Mouse (Mus musculus): ENCODE results near the gene Tmub1. TPM values are rescaled to one million over a fixed set of nuclear protein-coding genes. Genes with fewer than 3 reads are reported as not detected.

Tmub1 gene
- polyA plus RNA-seq, 1 experiment, result 49.5 TPM

DNA sequence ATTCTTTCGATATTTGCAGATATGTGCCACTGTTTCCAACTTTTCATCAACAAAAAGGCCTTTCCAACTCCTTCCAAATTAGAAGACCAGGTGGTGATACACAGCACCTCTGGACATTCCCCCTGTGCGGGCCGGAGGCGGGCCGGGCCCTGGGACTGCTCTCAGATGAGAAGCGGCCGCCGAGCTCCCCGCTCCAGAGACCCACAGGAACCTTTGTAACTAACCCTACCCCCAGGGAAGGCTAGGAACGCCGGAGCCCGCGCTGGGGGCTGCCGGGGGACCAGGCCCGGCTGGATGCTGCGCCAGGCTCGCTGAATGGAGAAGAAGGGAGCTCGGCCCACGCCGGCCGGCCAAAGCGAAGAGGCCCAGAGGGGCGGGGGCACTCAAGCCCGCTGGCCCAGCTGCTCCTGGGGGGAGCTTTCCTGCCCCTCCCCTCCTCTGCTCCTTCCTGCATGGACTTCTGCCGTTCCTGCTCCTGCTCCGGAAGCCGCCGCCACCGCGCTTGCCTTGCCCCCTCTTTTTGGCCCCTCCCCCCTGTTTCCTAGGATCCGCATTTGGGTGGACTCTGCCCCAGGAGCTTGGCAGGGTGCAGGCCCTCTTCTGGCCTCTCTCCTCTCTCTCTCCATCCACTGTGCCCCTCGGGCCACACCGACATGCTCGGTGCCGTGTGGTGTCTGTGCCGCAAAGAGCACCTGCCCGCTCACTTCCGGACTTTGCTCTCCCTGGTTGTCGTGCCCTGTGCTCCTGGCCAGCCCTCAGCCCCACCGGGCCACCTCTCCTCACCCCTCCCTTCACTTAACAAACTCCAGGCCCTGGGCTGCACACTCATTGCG, 34.8 kb upstream of the Tmub1 start:
- no peak for DNase-seq
- WGBS, result 62% methylated on average over 40 of the region's 41 CpGs
- no peak for TF ChIP-seq POLR2A (IDR thresholded peaks at IDR 0.05; ENCODE audit: borderline replicate concordance, extremely low read depth, low read depth, low read length)
- no peak for TF ChIP-seq CTCF (IDR thresholded peaks at IDR 0.05; ENCODE audit: insufficient read depth, low read length)
- H3K4me3 ChIP-seq (replicated peaks; ENCODE audit: extremely low read depth, low read depth, low read length), result no peak overlapping the region
- no peaks in the 10 kb centered on the region for H3K4me1 ChIP-seq (ENCODE audit: control insufficient read depth, insufficient read depth, low read length)

DNA sequence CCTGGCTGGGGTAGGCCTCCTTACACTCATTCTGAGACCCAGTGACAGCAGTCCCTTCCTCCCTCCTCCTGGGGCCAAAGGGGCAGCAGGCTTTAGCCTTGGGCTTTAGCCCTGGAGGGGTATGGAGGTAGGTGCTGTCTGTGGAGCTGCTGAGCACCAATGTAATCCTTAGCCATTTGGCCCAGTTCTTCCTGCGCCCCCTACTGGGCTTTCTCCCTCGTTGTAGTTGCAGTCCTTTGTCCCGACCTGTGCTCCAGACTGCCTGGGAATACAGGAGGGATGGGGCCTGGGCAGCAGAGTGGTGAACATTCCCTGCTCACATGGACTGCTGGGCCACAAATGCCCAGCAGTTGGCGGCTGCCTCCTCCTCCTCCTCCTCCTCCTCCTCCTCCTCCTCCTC, 34.0 kb upstream of the Tmub1 start:
- Histone ChIP-seq H3K4me3 (replicated peaks; ENCODE audit: extremely low read depth, low read depth, low read length) (no peak overlapping the region), H3K4me1 (ENCODE audit: control insufficient read depth, insufficient read depth, low read length) (no peaks in the 10 kb centered on the region)
- 32% methylated on average over 4 of the region's 4 CpGs for WGBS
- no peak for TF ChIP-seq POLR2A (IDR thresholded peaks at IDR 0.05; ENCODE audit: borderline replicate concordance, extremely low read depth, low read depth, low read length)
- TF ChIP-seq CTCF (IDR thresholded peaks at IDR 0.05; ENCODE audit: insufficient read depth, low read length), result peak; percentile 66
- DNase-seq, result peak; percentile 62

DNA sequence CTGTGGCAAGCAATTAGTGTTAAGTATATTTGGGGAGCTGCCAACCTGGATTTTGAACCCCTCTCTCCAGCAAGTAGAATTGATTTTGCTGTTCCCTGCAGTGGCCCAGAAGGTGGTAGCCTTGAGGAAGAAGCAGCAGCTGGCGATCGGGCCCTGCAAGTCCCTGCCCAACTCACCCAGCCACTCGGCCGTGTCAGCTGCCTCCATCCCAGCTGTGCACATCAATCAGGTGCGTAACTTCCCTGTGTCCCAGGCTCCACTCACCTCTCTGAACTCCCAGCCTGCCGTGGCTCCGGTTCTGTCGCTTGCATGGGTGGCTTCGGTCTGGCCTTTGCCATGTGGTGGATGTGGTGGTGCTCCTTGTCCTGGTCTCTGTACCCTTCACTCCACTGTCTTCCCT, 30.3 kb upstream of the Tmub1 start:
- H3K4me3 ChIP-seq (replicated peaks; ENCODE audit: extremely low read depth, low read depth, low read length), result no peak overlapping the region
- DNase-seq, result no peak
- no peak for TF ChIP-seq CTCF (IDR thresholded peaks at IDR 0.05; ENCODE audit: insufficient read depth, low read length)
- TF ChIP-seq POLR2A (IDR thresholded peaks at IDR 0.05; ENCODE audit: borderline replicate concordance, extremely low read depth, low read depth, low read length), result no peak
- WGBS, result 93% methylated on average over 9 of the region's 9 CpGs
- H3K4me1 ChIP-seq (ENCODE audit: control insufficient read depth, insufficient read depth, low read length), result no peaks in the 10 kb centered on the region

DNA sequence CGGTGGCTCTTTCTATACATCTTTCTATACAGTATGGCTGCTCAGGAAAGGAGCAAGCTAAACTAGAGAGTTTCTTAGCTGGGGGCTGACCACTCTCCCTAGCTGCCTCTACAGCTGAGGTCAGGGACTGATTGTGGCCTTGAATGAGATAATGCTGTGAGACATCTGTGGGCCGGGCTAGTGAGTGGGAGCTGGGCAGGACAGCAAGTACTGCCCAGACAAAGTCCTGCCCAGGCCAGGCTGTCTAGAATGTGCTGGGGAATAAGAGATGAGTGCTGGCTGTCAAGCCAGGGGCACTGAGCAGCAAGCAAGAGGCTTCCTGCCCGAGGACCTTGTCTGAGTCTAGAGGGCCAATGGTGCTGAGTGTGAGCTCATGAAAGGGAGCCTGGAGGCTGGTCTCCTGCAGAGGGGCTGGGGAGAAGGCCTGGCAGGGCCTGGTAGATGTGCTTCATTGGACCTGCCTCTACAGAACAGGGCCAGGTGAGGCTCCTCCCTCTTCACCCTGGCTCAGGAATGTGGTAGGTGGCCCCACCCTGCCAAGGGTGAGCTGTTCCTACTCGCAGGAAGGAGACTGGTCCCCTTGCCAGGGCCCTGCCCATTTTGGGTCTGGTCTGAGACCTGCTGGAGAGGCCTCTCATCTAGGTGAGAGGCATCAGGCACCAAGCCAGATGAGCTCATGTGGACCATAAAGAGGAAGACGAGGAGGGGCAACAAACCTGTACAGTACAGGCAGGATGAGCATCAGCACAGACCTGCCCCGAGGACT, 28.0 kb upstream of the Tmub1 start:
- TF ChIP-seq POLR2A (IDR thresholded peaks at IDR 0.05; ENCODE audit: borderline replicate concordance, extremely low read depth, low read depth, low read length) (peak; percentile 18; the same call in 1 of the 2 replicates), CTCF (IDR thresholded peaks at IDR 0.05; ENCODE audit: insufficient read depth, low read length) (no peak)
- 64% methylated on average over 6 of the region's 6 CpGs for WGBS
- H3K4me3 ChIP-seq (replicated peaks; ENCODE audit: extremely low read depth, low read depth, low read length), result peak overlapping the region; percentile 7
- DNase-seq, result peak; percentile 87
- H3K4me1 ChIP-seq (ENCODE audit: control insufficient read depth, insufficient read depth, low read length), result no peaks in the 10 kb centered on the region

DNA sequence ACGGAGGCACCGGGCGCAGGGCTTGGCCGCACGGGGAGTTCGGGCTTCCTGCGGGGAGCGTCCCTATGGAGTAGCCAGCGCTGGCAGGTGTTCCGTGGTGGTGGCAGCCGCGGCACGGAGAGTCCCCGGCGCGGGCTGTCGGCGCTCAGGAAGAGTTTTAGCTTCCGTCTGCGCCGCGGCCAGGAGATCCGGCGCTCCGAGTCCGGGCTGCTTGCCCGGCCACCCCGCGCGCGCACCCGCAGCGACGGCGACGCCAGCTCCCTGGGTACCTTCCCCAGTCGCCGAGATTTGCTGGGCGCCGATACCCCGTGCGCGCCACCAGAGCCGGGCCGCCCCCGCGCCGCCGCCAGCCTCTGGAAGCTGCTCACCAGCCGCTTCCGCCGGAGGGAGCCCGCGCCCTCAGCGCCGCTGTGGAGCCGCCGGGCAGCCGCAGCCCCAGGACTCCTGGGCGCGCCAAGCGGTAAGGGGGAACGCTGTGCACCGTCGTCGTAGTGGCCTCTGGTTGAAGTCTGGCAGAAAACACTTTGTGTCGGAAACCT, 27.1 kb upstream of the Tmub1 start:
- no peaks in the 10 kb centered on the region for H3K4me1 ChIP-seq (ENCODE audit: control insufficient read depth, insufficient read depth, low read length)
- peak; percentile 56 for DNase-seq
- 11% methylated on average over 67 of the region's 67 CpGs for WGBS
- TF ChIP-seq POLR2A (IDR thresholded peaks at IDR 0.05; ENCODE audit: borderline replicate concordance, extremely low read depth, low read depth, low read length) (no peak), CTCF (IDR thresholded peaks at IDR 0.05; ENCODE audit: insufficient read depth, low read length) (no peak)
- peak overlapping the region; percentile 55 for H3K4me3 ChIP-seq (replicated peaks; ENCODE audit: extremely low read depth, low read depth, low read length)

DNA sequence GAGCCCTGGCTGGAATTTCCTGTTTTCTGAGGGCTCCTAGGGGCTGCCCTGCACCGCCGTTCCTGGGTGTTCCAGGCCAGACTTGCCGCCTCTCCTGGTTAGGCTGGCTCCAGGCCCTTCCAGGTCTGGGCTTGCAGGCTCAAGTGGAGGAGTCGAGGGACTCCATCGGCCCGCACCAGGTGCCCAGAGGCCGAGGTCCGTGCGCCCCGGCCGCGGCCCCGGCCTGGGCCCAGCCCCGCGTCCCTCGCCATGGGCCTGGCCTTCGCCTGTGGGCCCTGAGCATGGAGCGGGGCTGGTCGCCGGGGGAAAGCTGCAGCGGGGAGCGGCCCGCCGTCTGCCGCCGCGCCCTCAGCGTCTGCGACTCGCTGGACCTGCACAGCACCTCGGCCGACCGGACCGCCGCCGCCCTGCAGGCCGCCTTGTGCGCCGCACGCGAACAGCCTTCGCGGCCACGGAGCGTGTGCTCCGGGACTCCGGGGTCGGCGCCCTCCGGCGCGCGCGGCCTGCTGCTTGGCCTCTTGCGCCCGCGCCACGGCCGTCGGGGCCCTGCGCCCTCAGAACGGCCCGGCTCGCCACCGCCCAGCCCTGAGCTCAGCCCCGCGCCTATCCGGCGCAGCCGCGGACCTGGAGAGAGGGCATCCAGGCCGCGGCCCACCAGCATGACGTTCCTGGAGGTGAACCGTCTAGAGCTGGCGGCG, 26.5 kb upstream of the Tmub1 start:
- peak; percentile 75 for DNase-seq
- WGBS, result 22% methylated on average over 77 of the region's 77 CpGs
- H3K4me1 ChIP-seq (ENCODE audit: control insufficient read depth, insufficient read depth, low read length), result no peaks in the 10 kb centered on the region

DNA sequence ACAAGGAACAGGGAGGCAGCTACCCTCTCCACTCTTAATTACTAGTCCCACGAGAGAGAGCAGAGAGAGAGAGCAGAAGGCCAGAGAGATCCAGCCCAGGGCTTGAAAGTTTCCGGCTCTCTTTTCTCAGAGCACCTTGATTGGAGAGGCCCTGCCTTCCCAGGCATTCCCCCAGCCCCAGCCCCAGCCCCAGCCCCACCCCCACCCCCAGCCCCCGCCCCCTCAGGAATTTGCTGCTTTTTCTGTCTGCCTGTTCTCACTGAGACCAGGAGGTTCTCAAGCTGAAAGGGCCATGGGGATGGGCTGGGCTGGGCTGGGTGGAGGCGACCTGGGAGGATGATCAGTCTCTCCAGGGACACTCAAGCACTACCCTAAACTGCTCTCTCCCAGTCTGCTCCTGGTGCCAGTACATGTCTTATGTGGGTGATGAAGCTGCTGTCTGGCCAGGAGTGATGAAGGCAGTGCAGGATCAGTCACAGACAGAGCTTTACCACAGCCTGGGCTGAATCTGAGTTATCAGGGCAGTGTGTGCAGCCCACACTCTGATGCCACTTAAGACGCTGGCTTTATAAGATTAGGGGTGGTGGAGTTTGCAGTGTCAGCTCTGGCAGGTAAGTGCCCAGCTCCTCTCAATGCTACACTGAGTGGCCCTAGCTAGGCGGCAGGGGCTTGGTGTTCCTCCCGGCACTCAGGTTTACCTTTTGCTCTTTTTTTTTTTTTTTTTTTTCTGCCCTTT, 25.4 kb upstream of the Tmub1 start:
- 72% methylated on average over 7 of the region's 7 CpGs for WGBS
- H3K4me1 ChIP-seq (ENCODE audit: control insufficient read depth, insufficient read depth, low read length), result no peaks in the 10 kb centered on the region
- H3K4me3 ChIP-seq (replicated peaks; ENCODE audit: extremely low read depth, low read depth, low read length), result no peak overlapping the region
- no peak for DNase-seq
- TF ChIP-seq CTCF (IDR thresholded peaks at IDR 0.05; ENCODE audit: insufficient read depth, low read length) (no peak), POLR2A (IDR thresholded peaks at IDR 0.05; ENCODE audit: borderline replicate concordance, extremely low read depth, low read depth, low read length) (no peak)

More for the DNA sequence above, 26.5 kb upstream of the Tmub1 start:
- TF ChIP-seq CTCF (IDR thresholded peaks at IDR 0.05; ENCODE audit: insufficient read depth, low read length), result no peak
- TF ChIP-seq POLR2A (IDR thresholded peaks at IDR 0.05; ENCODE audit: borderline replicate concordance, extremely low read depth, low read depth, low read length), result peak; percentile 42; the same call in 1 of the 2 replicates
- H3K4me3 ChIP-seq (replicated peaks; ENCODE audit: extremely low read depth, low read depth, low read length), result peak overlapping the region; percentile 55

DNA sequence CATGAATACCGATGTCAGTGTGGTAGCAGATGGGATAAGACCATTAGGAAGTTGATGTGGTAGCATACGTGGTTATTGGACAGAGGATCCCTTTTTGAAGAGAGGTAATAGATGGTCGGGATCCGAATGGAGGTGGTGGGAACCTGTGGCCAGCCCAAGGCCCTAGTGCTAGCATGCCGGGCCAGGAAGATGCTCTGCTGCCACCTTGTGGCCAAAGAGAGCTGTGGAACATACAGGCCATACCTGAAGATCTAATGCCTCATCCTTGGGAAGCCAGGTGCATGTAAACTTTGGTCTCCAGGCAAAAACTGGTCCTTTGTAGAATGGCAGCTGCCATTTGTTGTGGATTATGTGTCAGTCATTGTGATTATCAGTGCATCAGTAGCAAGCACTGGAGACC, 22.9 kb upstream of the Tmub1 start:
- WGBS, result 11% methylated on average over 5 of the region's 5 CpGs
- peak; percentile 78 for DNase-seq
- Histone ChIP-seq H3K4me3 (replicated peaks; ENCODE audit: extremely low read depth, low read depth, low read length) (no peak overlapping the region), H3K4me1 (ENCODE audit: control insufficient read depth, insufficient read depth, low read length) (no peaks in the 10 kb centered on the region)
- TF ChIP-seq POLR2A (IDR thresholded peaks at IDR 0.05; ENCODE audit: borderline replicate concordance, extremely low read depth, low read depth, low read length) (no peak), CTCF (IDR thresholded peaks at IDR 0.05; ENCODE audit: insufficient read depth, low read length) (peak; percentile 94)

All from lung, adult 2 months (tissue).